Mouse (Mus musculus): Measurements from ENCODE around the gene Mdm1. TPM values are rescaled to one million over a fixed set of nuclear protein-coding genes. Genes with fewer than 3 reads are reported as not detected.
"Not testable (repeated sequence)": the region's sequence is repeated elsewhere in the genome, so short reads cannot be mapped to it uniquely, and the experiment has no call there.

The Mdm1 gene
- polyA plus RNA-seq, 1 experiment from 2014 or later, result 32.2 TPM

DNA sequence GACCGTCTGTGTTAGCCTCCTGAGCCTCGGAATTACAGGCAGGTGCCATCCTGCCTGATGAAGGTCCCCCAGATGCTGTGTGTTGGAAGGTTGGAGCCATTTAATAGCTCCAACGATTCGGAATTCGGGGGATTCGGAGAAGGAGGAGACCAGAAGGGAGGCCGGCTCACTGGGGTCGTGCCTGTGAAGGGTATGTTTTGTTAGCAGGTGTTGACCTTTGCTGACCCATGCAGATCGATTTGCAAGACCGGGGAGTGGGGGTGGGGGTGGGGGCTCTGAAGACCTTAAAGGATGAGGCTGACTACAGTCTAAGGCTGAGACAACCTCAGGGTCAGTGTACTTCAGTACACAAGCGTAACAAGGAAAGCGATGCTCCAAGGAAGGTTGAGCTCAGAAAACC, 27.6 kb downstream of the Mdm1 start:
- H3K9ac ChIP-seq, result no peak overlapping the region
- H3K27ac ChIP-seq (replicated peaks), result no peak overlapping the region
- WGBS, result 66% methylated on average over 12 of the region's 12 CpGs
- no peaks in the 10 kb centered on the region for H3K9me3 ChIP-seq
- peaks cover 53% of the 10 kb centered on the region for H3K36me3 ChIP-seq
- no peak for ATAC-seq (ENCODE audit: low read depth)
- H3K4me2 ChIP-seq, result no peak overlapping the region
- no peak overlapping the region for H3K4me3 ChIP-seq
- no peaks in the 10 kb centered on the region for H3K4me1 ChIP-seq (replicated peaks)
- no peaks in the 10 kb centered on the region for H3K27me3 ChIP-seq

DNA sequence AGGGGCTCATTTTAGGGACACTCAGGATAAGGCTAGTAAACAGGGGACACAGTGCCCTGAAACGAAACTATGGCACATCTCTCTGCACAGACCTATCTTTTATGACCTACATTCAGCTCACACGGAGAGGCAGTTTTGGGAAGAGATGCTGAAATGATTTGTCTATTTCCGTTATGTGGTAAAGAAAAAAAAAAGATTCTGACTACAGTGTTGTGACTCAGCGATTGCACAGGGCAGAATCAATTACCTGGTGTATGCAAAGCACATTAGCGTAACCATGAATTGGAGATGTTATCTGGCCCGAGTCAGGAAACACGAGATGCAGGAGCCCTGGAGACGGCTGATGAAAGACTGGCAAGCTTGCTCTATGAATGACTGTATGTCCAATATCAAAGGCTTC, 30.8 kb downstream of the Mdm1 start:
- no peak overlapping the region for H3K27ac ChIP-seq (replicated peaks)
- ATAC-seq (ENCODE audit: low read depth), result no peak
- H3K27me3 ChIP-seq, result no peaks in the 10 kb centered on the region
- no peak overlapping the region for H3K4me3 ChIP-seq
- no peaks in the 10 kb centered on the region for H3K4me1 ChIP-seq (replicated peaks)
- H3K9me3 ChIP-seq, result no peaks in the 10 kb centered on the region
- peaks cover 21% of the 10 kb centered on the region for H3K36me3 ChIP-seq
- no peak overlapping the region for H3K4me2 ChIP-seq
- WGBS, result 78% methylated on average over 8 of the region's 8 CpGs
- no peak overlapping the region for H3K9ac ChIP-seq

DNA sequence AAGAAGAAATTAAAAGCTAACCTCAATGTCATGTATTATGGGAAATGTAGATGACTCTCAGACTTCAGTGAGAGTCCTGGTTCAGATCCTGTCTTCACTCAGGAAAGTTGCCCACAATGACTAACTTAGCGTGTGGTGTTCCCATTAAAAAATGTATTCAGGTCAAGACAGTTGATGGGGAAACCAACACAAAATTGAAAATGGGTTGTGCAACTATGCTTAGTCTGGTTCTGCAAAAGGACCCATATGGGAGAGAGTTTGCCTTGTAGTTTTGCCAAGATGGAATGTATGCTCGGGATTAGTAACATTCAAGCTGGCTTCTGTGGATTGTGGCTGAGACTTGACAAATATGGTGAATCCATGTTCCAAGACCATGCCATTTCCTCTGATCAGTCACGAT, 31.3 kb downstream of the Mdm1 start:
- ATAC-seq (ENCODE audit: low read depth), result no peak

DNA sequence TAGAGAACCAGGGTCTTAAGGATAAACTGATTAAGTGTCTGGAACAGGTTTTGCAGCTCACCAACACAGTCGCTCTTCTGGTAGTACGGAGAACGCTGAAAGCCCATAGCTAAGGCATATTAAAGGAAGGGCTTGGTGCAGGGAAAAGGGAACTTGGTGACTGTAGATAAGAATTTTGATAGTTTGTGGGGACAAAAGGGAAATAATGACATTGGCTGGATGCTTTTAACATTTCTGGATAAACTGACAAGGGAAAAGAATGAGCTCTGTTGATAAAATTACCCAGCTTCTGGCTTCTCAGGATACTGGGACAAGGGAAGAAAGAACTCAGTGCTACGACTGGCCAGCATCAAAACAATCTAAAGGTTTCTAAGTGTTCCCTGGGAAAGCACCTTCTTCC, 33.9 kb downstream of the Mdm1 start:
- H3K9ac ChIP-seq; H3K27ac ChIP-seq (replicated peaks); H3K9me3 ChIP-seq; H3K27me3 ChIP-seq; H3K4me2 ChIP-seq; ATAC-seq (ENCODE audit: low read depth); H3K4me3 ChIP-seq; H3K4me1 ChIP-seq (replicated peaks); H3K36me3 ChIP-seq: not testable (repeated sequence)
- WGBS, result 89% methylated on average over 4 of the region's 4 CpGs

More for the DNA sequence above, 31.3 kb downstream of the Mdm1 start:
- H3K9me3 ChIP-seq, result no peaks in the 10 kb centered on the region
- H3K4me3 ChIP-seq, result no peak overlapping the region
- peaks cover 16% of the 10 kb centered on the region for H3K36me3 ChIP-seq
- no peaks in the 10 kb centered on the region for H3K4me1 ChIP-seq (replicated peaks)
- no peak overlapping the region for H3K9ac ChIP-seq
- WGBS, result 95% methylated on average over 3 of the region's 3 CpGs
- no peak overlapping the region for H3K27ac ChIP-seq (replicated peaks)
- no peak overlapping the region for H3K4me2 ChIP-seq
- H3K27me3 ChIP-seq, result no peaks in the 10 kb centered on the region

DNA sequence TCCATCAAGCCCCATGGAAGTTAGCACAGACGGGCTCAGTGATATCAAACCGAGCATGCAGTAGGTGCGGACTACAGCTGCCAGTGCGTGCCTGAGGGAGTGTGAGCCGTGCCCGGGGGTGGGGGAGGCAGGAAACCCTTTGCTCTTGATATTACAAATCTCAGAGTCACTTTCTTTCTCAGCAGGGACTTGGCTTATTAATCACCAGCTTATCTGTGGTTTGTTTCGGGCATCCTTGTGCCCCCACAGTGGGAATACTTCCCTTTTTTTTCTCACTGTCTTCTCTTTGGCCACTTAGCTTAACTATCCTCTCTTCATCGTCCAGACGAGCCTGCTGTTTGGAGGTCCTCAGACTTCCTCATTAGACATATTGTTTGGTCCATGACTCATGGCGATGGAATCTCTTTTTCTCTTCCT, 37.1 kb downstream of the Mdm1 start:
- H3K4me1 ChIP-seq (replicated peaks), result no peaks in the 10 kb centered on the region
- no peak overlapping the region for H3K4me3 ChIP-seq
- H3K36me3 ChIP-seq, result no peaks in the 10 kb centered on the region
- no peaks in the 10 kb centered on the region for H3K9me3 ChIP-seq
- 87% methylated on average over 10 of the region's 10 CpGs for whole genome bisulfite sequencing
- no peak overlapping the region for H3K9ac ChIP-seq
- no peak overlapping the region for H3K4me2 ChIP-seq
- ATAC-seq (ENCODE audit: low read depth), result no peak
- H3K27me3 ChIP-seq, result no peaks in the 10 kb centered on the region
- no peak overlapping the region for H3K27ac ChIP-seq (replicated peaks)

DNA sequence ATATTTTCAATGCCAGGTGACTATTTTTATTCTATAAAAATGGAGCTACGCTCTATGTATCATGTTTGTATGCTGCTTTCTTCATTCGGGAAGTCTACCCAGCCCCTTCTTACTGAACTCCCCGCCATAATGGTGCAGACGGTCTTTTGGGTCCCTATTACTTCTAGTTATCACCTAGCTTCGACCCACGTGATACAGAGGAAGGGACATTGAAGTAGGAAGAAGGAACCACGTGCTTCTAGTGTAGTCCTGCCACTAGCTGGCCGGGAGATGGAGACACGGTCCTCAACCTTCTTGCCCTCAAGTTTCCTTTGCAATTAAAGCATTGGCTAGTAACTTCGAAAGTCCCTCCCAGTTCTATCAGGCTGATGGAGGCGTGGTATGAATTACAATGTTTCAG, 37.7 kb downstream of the Mdm1 start:
- 90% methylated on average over 11 of the region's 11 CpGs for WGBS
- no peak for ATAC-seq (ENCODE audit: low read depth)
- no peak overlapping the region for H3K4me3 ChIP-seq

DNA sequence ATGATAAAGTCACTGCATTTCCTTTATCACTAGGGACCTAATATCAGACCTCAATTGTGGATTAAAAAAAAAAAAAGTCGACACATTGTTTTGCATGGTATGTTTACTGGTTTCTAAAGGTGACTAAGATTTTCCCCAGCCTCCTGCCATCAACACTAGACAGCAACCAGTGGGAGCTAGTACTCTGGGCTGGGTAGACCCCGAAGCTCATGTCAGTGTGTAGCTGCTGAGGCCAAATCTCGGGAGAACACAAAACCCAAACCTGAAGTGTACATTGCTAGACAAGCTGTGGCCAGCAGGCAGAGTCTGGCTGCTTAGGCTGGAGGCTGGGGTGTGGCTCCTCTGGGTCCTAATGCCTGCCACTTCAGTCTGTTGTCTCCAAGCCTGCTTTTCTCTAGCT, 53.5 kb downstream of the Mdm1 start:
- not testable (repeated sequence) for H3K27me3 ChIP-seq, H3K4me2 ChIP-seq
- 46% methylated on average over 3 of the region's 3 CpGs for WGBS

More for the DNA sequence above, 37.7 kb downstream of the Mdm1 start:
- no peaks in the 10 kb centered on the region for H3K27me3 ChIP-seq
- no peaks in the 10 kb centered on the region for H3K36me3 ChIP-seq
- H3K9ac ChIP-seq, result no peak overlapping the region
- no peak overlapping the region for H3K27ac ChIP-seq (replicated peaks)
- H3K9me3 ChIP-seq, result no peaks in the 10 kb centered on the region
- H3K4me2 ChIP-seq, result no peak overlapping the region
- no peaks in the 10 kb centered on the region for H3K4me1 ChIP-seq (replicated peaks)

DNA sequence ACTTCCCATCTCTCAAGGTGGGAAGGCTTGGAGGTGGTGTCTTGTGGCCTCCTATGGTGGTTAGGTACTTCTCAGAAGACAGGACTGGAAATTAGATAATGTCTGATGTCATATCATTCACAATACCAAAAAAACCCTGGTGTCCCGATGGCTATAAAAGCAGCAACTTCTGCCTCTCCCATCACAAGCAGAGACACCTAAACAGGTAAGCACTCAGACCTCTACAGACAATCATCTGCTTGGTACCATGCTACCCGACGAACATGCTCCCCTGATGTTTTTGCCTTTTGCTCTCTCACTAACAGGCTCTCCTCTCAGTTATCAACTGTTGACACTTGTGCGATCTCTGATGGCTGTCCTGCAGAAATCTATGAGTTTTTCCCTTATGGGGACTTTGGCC, 63.0 kb downstream of the Mdm1 start, which contains the start of gene Il22:
Il22 (plus strand) TSS at position 301 of the 400 bp plus-strand sequence.
- no peaks in the 10 kb centered on the region for H3K9me3 ChIP-seq
- no peak within 1 kb of the TSS for H3K4me3 ChIP-seq
- ATAC-seq (ENCODE audit: low read depth), result no peak
- H3K9ac ChIP-seq, result no peak within 1 kb of the TSS
- H3K27ac ChIP-seq (replicated peaks), result no peak within 1 kb of the TSS
- H3K4me2 ChIP-seq, result no peak within 1 kb of the TSS
- H3K4me1 ChIP-seq (replicated peaks), result no peaks in the 10 kb centered on the region
- H3K36me3 ChIP-seq, result no peaks in the 10 kb centered on the region
- 94% methylated on average over 4 of the region's 4 CpGs for WGBS
- no peaks in the 10 kb centered on the region for H3K27me3 ChIP-seq

More for the DNA sequence above, 53.5 kb downstream of the Mdm1 start:
- H3K4me3 ChIP-seq; H3K9me3 ChIP-seq; ATAC-seq (ENCODE audit: low read depth); H3K36me3 ChIP-seq; H3K9ac ChIP-seq; H3K27ac ChIP-seq (replicated peaks); H3K4me1 ChIP-seq (replicated peaks): not testable (repeated sequence)

DNA sequence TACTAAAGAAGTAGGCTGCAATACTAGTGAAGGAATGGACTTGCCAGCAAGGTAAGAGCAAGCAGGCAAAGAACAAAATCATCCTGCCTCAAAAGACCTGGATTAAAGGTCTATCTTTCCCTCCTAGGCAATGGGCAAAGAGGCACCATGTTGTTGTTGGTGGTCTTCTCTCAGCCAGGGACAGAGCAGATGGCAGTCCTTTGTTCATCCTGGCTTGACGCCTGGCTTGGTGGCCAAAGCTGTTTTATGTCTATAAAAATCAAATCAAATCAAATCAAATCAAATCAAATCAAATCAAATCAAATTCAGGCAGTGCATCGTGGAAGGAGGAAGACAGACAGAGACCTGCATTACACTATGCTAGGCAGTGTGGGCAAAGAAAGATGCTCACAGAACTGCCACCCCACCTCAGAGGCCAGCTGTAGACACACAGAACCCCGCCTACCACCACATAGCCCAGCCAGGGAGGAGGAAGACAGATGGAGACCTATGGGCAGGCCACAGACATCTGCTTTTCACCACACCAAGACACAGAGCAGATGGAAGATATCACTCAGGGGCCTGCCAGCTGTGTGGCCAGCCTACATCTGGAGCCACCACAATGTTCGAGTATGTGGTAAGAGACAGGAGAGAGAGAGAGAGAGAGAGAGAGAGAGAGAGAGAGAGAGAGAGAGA, 74.2 kb downstream of the Mdm1 start:
- not testable (repeated sequence) for H3K27me3 ChIP-seq; H3K27ac ChIP-seq (replicated peaks); ATAC-seq (ENCODE audit: low read depth); H3K4me1 ChIP-seq (replicated peaks); H3K4me3 ChIP-seq; H3K4me2 ChIP-seq; H3K9ac ChIP-seq; H3K36me3 ChIP-seq; H3K9me3 ChIP-seq
- WGBS, result 85% methylated on average over 2 of the region's 4 CpGs

Other genes with a start within 250 kb of the Mdm1 start
- not detected in 2 replicates for gene Il22, start 63.1 kb downstream of the Mdm1 start, polyA plus RNA-seq (2015; fragmentation: Nextera tagmentation; extraction: Ambion mirVana)
- gene Gm32717, start 99.0 kb downstream of the Mdm1 start, polyA plus RNA-seq (2015; fragmentation: Nextera tagmentation; extraction: Ambion mirVana), result 0.26 and 0.35 TPM in 2 replicates
- gene Gm32802, start 116.9 kb downstream of the Mdm1 start, polyA plus RNA-seq (2015; fragmentation: Nextera tagmentation; extraction: Ambion mirVana), result 0.26 and 0.35 TPM in 2 replicates
- not detected in 2 replicates for gene Iltifb, start 153.2 kb downstream of the Mdm1 start, polyA plus RNA-seq (2015; fragmentation: Nextera tagmentation; extraction: Ambion mirVana)
- not detected in 2 replicates for gene Gm9040, start 185.2 kb downstream of the Mdm1 start, polyA plus RNA-seq (2015; fragmentation: Nextera tagmentation; extraction: Ambion mirVana)
- gene Gm9044, start 190.6 kb downstream of the Mdm1 start, polyA plus RNA-seq (2015; fragmentation: Nextera tagmentation; extraction: Ambion mirVana), result not detected in 2 replicates
- gene Gm9045, start 196.0 kb downstream of the Mdm1 start, polyA plus RNA-seq (2015; fragmentation: Nextera tagmentation; extraction: Ambion mirVana), result not detected in 2 replicates
- not detected in 2 replicates for gene Gm9046, start 201.4 kb downstream of the Mdm1 start, polyA plus RNA-seq (2015; fragmentation: Nextera tagmentation; extraction: Ambion mirVana)
- not detected in 2 replicates for gene Gm9048, start 206.9 kb downstream of the Mdm1 start, polyA plus RNA-seq (2015; fragmentation: Nextera tagmentation; extraction: Ambion mirVana)
- gene Gm9049, start 212.3 kb downstream of the Mdm1 start, polyA plus RNA-seq (2015; fragmentation: Nextera tagmentation; extraction: Ambion mirVana), result not detected in 2 replicates